Mouse (Mus musculus) small intestine, adult 2 months (tissue): ENCODE results near the gene Dusp23.

Experiments used
- CTCF ChIP-seq: fragments of 200-500 bp; IDR thresholded peaks from 2 replicates; pipeline ENCODE4 v1.5.1; 2012; ENCODE audit warnings: low read depth, mild to moderate bottlenecking, control low read depth, inconsistent platforms, low read length, moderate library complexity, mixed read lengths; ENCODE audit not compliant: insufficient replicate concordance, insufficient read length; ENCODE audit errors: extremely low read depth
- POLR2A ChIP-seq: fragments of 200-500 bp; IDR thresholded peaks from 2 replicates; pipeline ENCODE4 v1.6.1; 2012; ENCODE audit warnings: low read depth, mild to moderate bottlenecking, control low read depth, inconsistent platforms, low read length, moderate library complexity

GRCm38 (mm10) chr1:172585026-172585425, 47.7 kb downstream of the Dusp23 start:
- TF ChIP-seq CTCF (no peak), POLR2A (no peak)
